Mouse (Mus musculus) lung, embryonic 14.5 days (tissue): ENCODE data around the gene Crlf3. TPM values are rescaled to one million over a fixed set of nuclear protein-coding genes. Genes with fewer than 3 reads are reported as not detected.
"Not testable (repeated sequence)": the region's sequence is repeated elsewhere in the genome, so short reads cannot be mapped to it uniquely, and the experiment has no call there.

Experiments used
- ATAC-seq: fragments of 200-750 bp; cut with Nextera tagmentation; 2 replicates; pipeline ENCODE4 v1.8.0; 2017; ENCODE audit warnings: mild to moderate bottlenecking, moderate TSS enrichment, moderate library complexity; ENCODE audit not compliant: insufficient read depth
- DNase-seq: peaks from one replicate; pipeline ENCODE4 v3.0.0-alpha.2; 2015
- H3K27ac ChIP-seq: fragments of 300-500 bp; sonication (generic); 2 replicates; pipeline ENCODE4 v1.5.1; 2014; ENCODE audit warnings: low read depth, mild to moderate bottlenecking, moderate library complexity
- H3K27me3 ChIP-seq: fragments of 300-500 bp; sonication (generic); 2 replicates; pipeline ENCODE4 v1.6.1; 2014; ENCODE audit warnings: low read length, control low read depth; ENCODE audit not compliant: insufficient read depth
- H3K36me3 ChIP-seq: fragments of 300-500 bp; sonication (generic); 2 replicates; pipeline ENCODE4 v1.6.1; 2014; ENCODE audit warnings: control low read depth; ENCODE audit not compliant: insufficient read depth
- H3K4me1 ChIP-seq: fragments of 300-500 bp; sonication (generic); 2 replicates; pipeline ENCODE4 v1.6.1; 2014; ENCODE audit warnings: antibody characterized with exemption, control low read depth; ENCODE audit not compliant: insufficient read depth
- H3K4me2 ChIP-seq: fragments of 300-500 bp; sonication (generic); 2 replicates; pipeline ENCODE4 v1.6.1; 2014; ENCODE audit warnings: mild to moderate bottlenecking
- H3K4me3 ChIP-seq: fragments of 300-500 bp; sonication (generic); 2 replicates; pipeline ENCODE4 v1.5.1; 2014; ENCODE audit warnings: low read depth, low read length
- H3K9ac ChIP-seq: fragments of 300-500 bp; sonication (generic); 2 replicates; pipeline ENCODE4 v1.6.1; 2014
- H3K9me3 ChIP-seq: fragments of 300-500 bp; sonication (generic); 2 replicates; pipeline ENCODE4 v1.6.1; 2016; ENCODE audit warnings: low read depth, low read length, control low read depth
- CTCF ChIP-seq: IDR thresholded peaks from 2 replicates; pipeline ENCODE4 v1.5.1; 2016; ENCODE audit warnings: antibody characterized with exemption, low read depth
- WGBS: fragments of 180-500 bp; shearing (Covaris S2); extraction: QIAGEN DNeasy Blood & Tissue Kit; methylation state at CpG from one replicate; pipeline ENCODE4 v1.1.7; 2014; 5-methylcytosine and 5-hydroxymethylcytosine counted together
- polyA plus RNA-seq: library from polyadenylated mRNA; unstranded; fragments of >200 nt; fragmentation: Nextera tagmentation; extraction: Ambion mirVana; gene quantifications from 2 replicates; pipeline ENCODE4 v1.2.1, GENCODE M21; 2014

Crlf3 gene
- polyA plus RNA-seq, 1 experiment from 2014 or later = 42.3 TPM

GRCm38 (mm10) chr11:80077784-80078545 lies 2.8 kb downstream of the Crlf3 start:
- Histone ChIP-seq H3K4me3 (no peak overlapping the region), H3K9me3 (no peaks in the 10 kb centered on the region), H3K36me3 (no peaks in the 10 kb centered on the region; the same call in 1 of the 2 replicates), H3K4me1 (no peaks in the 10 kb centered on the region), H3K27me3 (no peaks in the 10 kb centered on the region), H3K9ac (no peak overlapping the region), H3K27ac (no peak overlapping the region), H3K4me2 (no peak overlapping the region)
- DNase-seq (peak; percentile 7), ATAC-seq (no peak)
- no peak for TF ChIP-seq CTCF
- 68% methylated on average over 13 of the region's 14 CpGs for WGBS

- ATAC-seq (no peak), DNase-seq (no peak)
- Histone ChIP-seq H3K36me3 (no peaks in the 10 kb centered on the region; the same call in 1 of the 2 replicates), H3K9me3 (no peaks in the 10 kb centered on the region), H3K9ac (no peak overlapping the region), H3K27ac (no peak overlapping the region), H3K4me1 (no peaks in the 10 kb centered on the region), H3K4me2 (no peak overlapping the region), H3K4me3 (no peak overlapping the region), H3K27me3 (no peaks in the 10 kb centered on the region)
- TF ChIP-seq CTCF = no peak
- 91% methylated on average over 5 of the region's 5 CpGs for WGBS
These were observed 5.0 kb downstream of the Crlf3 start for GRCm38 (mm10) chr11:80075608-80076277.

- H3K9ac ChIP-seq = no peak overlapping the region
- DNase-seq (no peak), ATAC-seq (no peak)
- no peaks in the 10 kb centered on the region for H3K4me1 ChIP-seq
- H3K27ac ChIP-seq = no peak overlapping the region
- no peaks in the 10 kb centered on the region; the same call in 1 of the 2 replicates for H3K36me3 ChIP-seq
- no peaks in the 10 kb centered on the region for H3K27me3 ChIP-seq
- H3K4me3 ChIP-seq = no peak overlapping the region
- WGBS = 80% methylated on average over 3 of the region's 3 CpGs
- H3K9me3 ChIP-seq = no peaks in the 10 kb centered on the region
- no peak for TF ChIP-seq CTCF
- no peak overlapping the region for H3K4me2 ChIP-seq
These were observed 8.4 kb downstream of the Crlf3 start for GRCm38 (mm10) chr11:80072365-80072764.

- Histone ChIP-seq H3K9ac (no peak overlapping the region), H3K27ac (no peak overlapping the region), H3K36me3 (no peaks in the 10 kb centered on the region; the same call in 1 of the 2 replicates), H3K27me3 (no peaks in the 10 kb centered on the region), H3K9me3 (no peaks in the 10 kb centered on the region), H3K4me2 (no peak overlapping the region), H3K4me1 (no peaks in the 10 kb centered on the region), H3K4me3 (no peak overlapping the region)
- DNase-seq (no peak), ATAC-seq (no peak)
- 94% methylated on average over 2 of the region's 2 CpGs for WGBS
- no peak for TF ChIP-seq CTCF
These were observed 9.8 kb downstream of the Crlf3 start for GRCm38 (mm10) chr11:80071039-80071438.

GRCm38 (mm10) chr11:80069815-80070214 lies 11.0 kb downstream of the Crlf3 start:
- H3K27me3 ChIP-seq = no peaks in the 10 kb centered on the region
- DNase-seq (peak; percentile 11), ATAC-seq (no peak)
- H3K4me1 ChIP-seq = no peaks in the 10 kb centered on the region
- no peaks in the 10 kb centered on the region for H3K36me3 ChIP-seq
- TF ChIP-seq CTCF = no peak
- no peak overlapping the region for H3K4me3 ChIP-seq
- H3K4me2 ChIP-seq = no peak overlapping the region
- H3K9me3 ChIP-seq = no peaks in the 10 kb centered on the region
- no peak overlapping the region for H3K9ac ChIP-seq
- H3K27ac ChIP-seq = no peak overlapping the region
- 79% methylated on average over 3 of the region's 3 CpGs for WGBS

GRCm38 (mm10) chr11:80067558-80067957 lies 13.2 kb downstream of the Crlf3 start:
- ATAC-seq = no peak
- Histone ChIP-seq H3K4me2 (no peak overlapping the region), H3K9me3 (no peaks in the 10 kb centered on the region), H3K4me1 (no peaks in the 10 kb centered on the region), H3K27ac (no peak overlapping the region), H3K36me3 (peaks cover 13% of the 10 kb centered on the region), H3K9ac (no peak overlapping the region), H3K4me3 (no peak overlapping the region), H3K27me3 (no peaks in the 10 kb centered on the region)
- peak; percentile 17 for DNase-seq
- 76% methylated on average over 5 of the region's 5 CpGs for WGBS
- no peak for TF ChIP-seq CTCF

GRCm38 (mm10) chr11:80066373-80066772 lies 14.4 kb downstream of the Crlf3 start:
- H3K9me3 ChIP-seq, H3K4me2 ChIP-seq, H3K27me3 ChIP-seq, H3K9ac ChIP-seq, H3K4me1 ChIP-seq, DNase-seq, H3K4me3 ChIP-seq, ATAC-seq, H3K27ac ChIP-seq: not testable (repeated sequence)
- 79% methylated on average over 4 of the region's 4 CpGs for WGBS
- peaks cover 20% of the 10 kb centered on the region for H3K36me3 ChIP-seq
